Mouse (Mus musculus): ENCODE results near the gene Vmn1r193. TPM values are rescaled to one million over a fixed set of nuclear protein-coding genes. Genes with fewer than 3 reads are reported as not detected.

The Vmn1r193 gene
- not detected for total RNA-seq (2023)

DNA sequence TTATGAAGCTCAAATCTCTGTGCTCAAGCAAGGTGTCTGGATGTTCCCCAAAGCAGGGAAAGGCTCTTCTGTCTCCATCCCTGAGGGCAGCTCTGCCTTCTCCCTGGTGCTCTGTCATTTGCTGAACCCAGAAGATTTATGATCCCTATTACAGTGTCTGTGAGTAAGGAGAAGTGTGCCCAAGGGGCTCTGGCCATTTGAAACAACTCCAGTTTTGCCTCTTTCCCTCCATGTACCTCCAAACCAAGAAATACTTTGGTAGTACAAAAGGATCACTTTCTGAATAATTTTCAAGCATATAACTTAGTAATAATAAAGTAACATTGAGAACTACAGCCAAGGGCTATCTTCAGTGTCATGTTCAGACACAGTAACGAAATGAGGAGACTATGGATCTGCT is at the start of gene Vmn1r193:
Gene Vmn1r193 (minus strand): TSS at position 101 of the 400 bp plus-strand sequence.

DNA sequence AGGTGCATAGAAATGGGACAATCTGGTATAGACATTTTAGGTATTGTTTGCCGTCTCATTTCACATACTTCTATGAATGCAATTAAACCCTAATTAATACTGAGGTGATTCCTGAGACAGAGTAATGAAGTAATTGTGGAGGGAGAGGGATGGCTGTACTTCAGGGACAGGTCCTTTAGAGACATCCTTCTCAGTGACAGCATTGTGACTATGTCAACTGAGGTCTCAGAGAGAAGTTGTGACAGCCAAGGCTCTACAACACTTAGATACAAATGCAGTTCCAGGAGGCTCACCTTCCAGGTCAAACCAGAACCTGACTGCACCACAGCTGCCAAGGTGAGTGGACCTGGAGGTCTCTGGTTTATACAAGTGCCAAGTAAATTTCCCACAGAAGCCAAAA is 47.3 kb upstream of the Vmn1r193 start, which contains the start of gene Vmn1r195:
Gene Vmn1r195 (plus strand): TSS at position 301 of the 400 bp plus-strand sequence.

DNA sequence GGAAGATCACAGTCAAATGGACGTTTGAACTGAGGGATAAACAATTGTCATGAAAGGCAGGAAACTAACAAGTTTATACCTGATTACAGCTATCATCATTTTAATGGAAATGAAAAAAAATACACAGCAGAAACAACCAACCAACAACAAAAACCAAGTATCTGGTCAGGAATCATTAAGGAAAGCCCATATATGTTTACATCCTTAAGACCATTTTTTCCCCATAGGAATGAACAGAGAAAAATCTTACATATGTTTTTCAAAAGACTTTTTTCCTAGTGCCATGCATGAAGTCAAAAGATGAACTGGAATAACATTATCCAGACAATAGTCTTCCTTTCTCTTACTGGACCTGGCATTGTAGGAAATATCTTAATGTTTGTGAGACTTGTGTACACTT is 21.0 kb upstream of the Vmn1r193 start, which contains the start of gene Vmn1r194:
Gene Vmn1r194 (plus strand): TSS at position 301 of the 400 bp plus-strand sequence.

DNA sequence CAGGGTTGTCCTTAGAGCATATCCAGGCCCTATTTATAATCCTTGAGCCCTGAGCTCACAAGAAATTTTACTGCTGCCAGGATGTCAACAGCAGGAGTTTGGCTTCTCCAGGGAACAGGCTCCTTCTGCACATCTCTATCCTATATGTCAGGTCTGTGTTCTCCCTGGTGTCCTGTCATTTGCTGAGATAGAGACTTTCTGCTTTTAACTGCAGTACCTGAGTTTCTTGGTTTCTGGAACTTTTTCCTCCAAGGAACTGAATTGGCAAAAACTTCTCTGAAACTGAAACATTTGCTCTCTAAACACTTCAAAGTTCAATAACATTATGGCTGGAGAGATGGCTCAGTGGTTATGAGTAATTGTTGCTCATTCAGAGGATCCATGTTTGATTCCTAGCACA is 31.9 kb downstream of the Vmn1r193 start, which contains the start of gene Vmn1r192:
Gene Vmn1r192 (minus strand): TSS at position 101 of the 400 bp plus-strand sequence.

DNA sequence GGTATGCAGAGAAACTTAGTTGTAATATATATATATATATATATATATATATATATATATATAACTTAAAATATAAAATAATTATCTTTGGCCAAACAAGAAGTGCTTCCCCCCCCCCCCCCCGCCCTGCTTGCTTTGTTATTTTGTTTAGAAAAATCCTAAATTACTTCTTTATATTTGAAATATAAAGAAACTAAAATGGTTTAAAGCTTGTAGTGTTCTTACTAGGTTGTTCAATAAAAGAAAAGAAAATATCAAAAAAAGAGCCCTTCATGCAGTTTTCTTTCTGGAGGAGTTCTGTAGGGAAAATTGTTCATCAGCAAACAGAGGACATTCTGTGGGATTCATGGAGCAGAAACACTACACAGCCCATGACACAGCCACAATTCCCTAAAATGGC is 39.1 kb downstream of the Vmn1r193 start, which contains the start of gene Vmn1r191:
Gene Vmn1r191 (minus strand): TSS at position 101 of the 400 bp plus-strand sequence.

Other genes starting within 250 kb of the Vmn1r193 start
- gene Pom121l2, start 242.0 kb downstream of the Vmn1r193 start, total RNA-seq (2023) = not detected
- 0.65 TPM for gene Prss16, start 213.4 kb downstream of the Vmn1r193 start, total RNA-seq (2023)
- 25.1 TPM for gene Hist1h2ah, start 187.6 kb downstream of the Vmn1r193 start, total RNA-seq (2023)
- 16.7 TPM for gene Hist1h2bk, start 187.3 kb downstream of the Vmn1r193 start, total RNA-seq (2023)
- 47.7 TPM for gene Hist1h4i, start 181.8 kb downstream of the Vmn1r193 start, total RNA-seq (2023)
- not detected for gene Hist1h2ag, start 180.2 kb downstream of the Vmn1r193 start, total RNA-seq (2023)
- 18.5 TPM for gene Hist1h2bj, start 179.9 kb downstream of the Vmn1r193 start, total RNA-seq (2023)
- gene Vmn1r188, start 138.7 kb downstream of the Vmn1r193 start, total RNA-seq (2023) = not detected
- gene Vmn1r189, start 117.3 kb downstream of the Vmn1r193 start, total RNA-seq (2023) = not detected
- not detected for gene Vmn1r191, start 39.2 kb downstream of the Vmn1r193 start, total RNA-seq (2023)
- not detected for gene Vmn1r192, start 32.0 kb downstream of the Vmn1r193 start, total RNA-seq (2023)
- gene Vmn1r194, start 21.1 kb upstream of the Vmn1r193 start, total RNA-seq (2023) = not detected
- gene Vmn1r195, start 47.4 kb upstream of the Vmn1r193 start, total RNA-seq (2023) = not detected
- gene Vmn1r196, start 66.8 kb upstream of the Vmn1r193 start, total RNA-seq (2023) = not detected
- gene Vmn1r197, start 101.4 kb upstream of the Vmn1r193 start, total RNA-seq (2023) = not detected
- not detected for gene Vmn1r198, start 127.2 kb upstream of the Vmn1r193 start, total RNA-seq (2023)
- gene Vmn1r199, start 156.7 kb upstream of the Vmn1r193 start, total RNA-seq (2023) = not detected
- not detected for gene Vmn1r200, start 167.2 kb upstream of the Vmn1r193 start, total RNA-seq (2023)
- not detected for gene Vmn1r201, start 248.8 kb upstream of the Vmn1r193 start, total RNA-seq (2023)

Measured in CD4-positive naive resting alpha-beta T cell, adult 57 days (primary cell).